9 mouse cellular contexts compared by ENCODE assay signal in the genomic region with DNA sequence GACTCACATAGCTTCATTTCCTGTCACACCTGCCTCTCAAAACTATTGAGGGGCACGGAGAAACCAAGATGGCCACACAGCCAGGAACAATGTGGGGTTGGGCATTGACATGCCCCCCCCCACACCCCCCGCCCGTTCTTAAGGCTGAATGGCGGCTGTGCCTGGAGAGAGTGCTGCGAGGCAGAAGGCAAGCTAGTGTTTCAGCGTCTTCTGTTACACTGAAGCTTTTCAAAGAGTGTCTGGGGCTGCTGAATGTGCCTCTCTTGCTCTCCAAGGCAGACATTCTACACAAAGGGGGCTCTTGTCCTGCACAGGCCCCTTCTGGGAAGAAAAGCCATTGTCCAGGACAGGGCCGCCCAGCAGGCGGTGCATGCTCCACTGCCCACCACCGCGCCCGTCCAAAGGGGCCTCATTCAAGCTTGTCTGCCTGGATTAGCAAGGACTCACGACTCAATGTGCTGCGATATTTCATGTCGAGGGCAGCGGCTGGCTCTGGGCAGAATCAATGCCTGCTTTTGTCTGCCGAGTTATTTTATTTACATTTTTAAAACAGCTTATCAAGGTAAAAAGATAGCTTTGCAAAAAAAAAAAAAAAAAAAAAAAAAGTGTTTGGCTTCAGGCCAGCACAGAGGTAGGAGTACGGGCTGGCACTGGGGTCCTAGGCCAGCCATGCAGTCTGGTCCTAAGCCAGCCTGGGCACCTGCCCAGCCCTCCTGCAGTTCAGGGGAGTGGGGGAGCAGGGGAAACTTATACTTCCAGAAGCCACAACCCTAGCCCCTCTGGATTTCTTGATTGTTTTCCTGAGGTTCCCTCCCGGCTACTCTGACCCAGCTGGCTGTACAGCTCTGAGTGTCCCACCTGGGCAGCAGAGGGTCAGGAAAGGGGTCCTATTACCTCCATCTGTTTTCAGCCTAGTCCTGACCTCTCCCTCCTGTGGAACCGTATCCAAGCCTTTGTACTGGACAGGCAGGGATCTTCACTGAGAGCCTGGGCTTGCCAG. TPM values are rescaled to one million over a fixed set of nuclear protein-coding genes. Genes with fewer than 3 reads are reported as not detected.
DNase-seq lines count a peak whose midpoint lies in the region; ATAC-seq lines count a peak whose summit lies in the region.
"Had no signal": no experiment of that assay in that cellular context is flagged by ENCODE, and none has a peak within 500 bp of the region (broad histone marks: within the 10 kb centered on the region; RNA-seq: fewer than 3 reads in every experiment).

No protein-coding gene starts in this region.

- H3K4me2 ChIP-seq in forebrain, embryonic 15.5 days (replicated peaks): no peak overlapping the region

- no peak overlapping the region for H3K4me3 ChIP-seq in forebrain, embryonic 15.5 days
- no peak overlapping the region for H3K4me3 ChIP-seq in limb, embryonic 10.5 days

- H3K9me3 ChIP-seq in forebrain, embryonic 15.5 days: no peaks in the 10 kb centered on the region
- H3K9me3 ChIP-seq in limb, embryonic 10.5 days (replicated peaks): no peaks in the 10 kb centered on the region

- H3K9ac ChIP-seq in forebrain, embryonic 15.5 days (replicated peaks): no peak overlapping the region

- 3% methylated on average over 19 of the region's 19 CpGs for WGBS in forebrain, embryonic 15.5 days
- 70% methylated on average over 19 of the region's 19 CpGs for WGBS in limb, embryonic 10.5 days

- H3K36me3 ChIP-seq in forebrain, embryonic 15.5 days: no peaks in the 10 kb centered on the region
- H3K36me3 ChIP-seq in limb, embryonic 10.5 days: no peaks in the 10 kb centered on the region

- no peaks in the 10 kb centered on the region for H3K27me3 ChIP-seq in forebrain, embryonic 15.5 days
- no peaks in the 10 kb centered on the region for H3K27me3 ChIP-seq in limb, embryonic 10.5 days (ENCODE audit: low read depth, poor library complexity, severe bottlenecking)

- peak overlapping the region; percentile 88 for H3K27ac ChIP-seq in forebrain, embryonic 15.5 days (replicated peaks)
- peak overlapping the region; percentile 66; the same call in 1 of the 2 replicates for H3K27ac ChIP-seq in limb, embryonic 10.5 days

- peak; percentile 83 for DNase-seq in heart, adult 11 months
- DNase-seq in heart, adult 9 months (ENCODE audit: low spot score in 2 of 2): no peak
- peak; percentile 96 for DNase-seq in Muller cell, postnatal 12 days (ENCODE audit: inconsistent ontology term)
- DNase-seq in limb, embryonic 10.5 days (ENCODE audit: low spot score): no peak
- DNase-seq in right cerebral cortex, postnatal 25 days: peak; percentile 18
- no peak for DNase-seq in thymus, adult 18-20 months

- H3K4me1 ChIP-seq in forebrain, embryonic 15.5 days: peaks cover 43% of the 10 kb centered on the region
- peaks cover 28% of the 10 kb centered on the region for H3K4me1 ChIP-seq in limb, embryonic 10.5 days

- ATAC-seq in forebrain, embryonic 15.5 days (replicated peaks): peak; percentile 93
- ATAC-seq in monocyte, adult 5-6 weeks (replicated peaks; ENCODE audit: insufficient number of reproducible peaks, low FRiP score, low TSS enrichment, poor library complexity, severe bottlenecking): no peak

RNA-seq across cellular contexts. Expression of gene Noxa1, which starts 31.4 kb away (rescaled TPM):
- not detected in 2 replicates for polyA plus RNA-seq in forebrain, embryonic 15.5 days (2015; fragmentation: Nextera tagmentation; extraction: Ambion mirVana)
- 0.15 and 0.28 TPM in 2 replicates for polyA plus RNA-seq in limb, embryonic 10.5 days (2016; fragmentation: Nextera tagmentation; extraction: Ambion mirVana)
- 0.78 TPM in 1 of 3 replicates, not detected in the others for total RNA-seq in monocyte, adult 5-6 weeks (2017)
- total RNA-seq: neutrophil, adult 5-6 weeks had no signal

RNA-seq across cellular contexts. Expression of gene Entpd8, which starts 46.2 kb away (rescaled TPM):
- polyA plus RNA-seq in forebrain, embryonic 15.5 days (2015; fragmentation: Nextera tagmentation; extraction: Ambion mirVana): not detected in 2 replicates
- 0.30 TPM in 1 of 2 replicates, not detected in the other for polyA plus RNA-seq in limb, embryonic 10.5 days (2016; fragmentation: Nextera tagmentation; extraction: Ambion mirVana)
- total RNA-seq in monocyte, adult 5-6 weeks (2017): not detected in 3 replicates
- total RNA-seq: neutrophil, adult 5-6 weeks had no signal

RNA-seq across cellular contexts. Expression of gene Nrarp, which starts 54.2 kb away (rescaled TPM):
- 25.2 and 27.5 TPM in 2 replicates for polyA plus RNA-seq in forebrain, embryonic 15.5 days (2015; fragmentation: Nextera tagmentation; extraction: Ambion mirVana)
- polyA plus RNA-seq in limb, embryonic 10.5 days (2016; fragmentation: Nextera tagmentation; extraction: Ambion mirVana): 7.9 and 10.3 TPM in 2 replicates
- 22.3 to 51.8 TPM (median 24.4 TPM) in 3 replicates for total RNA-seq in monocyte, adult 5-6 weeks (2017)

Comparison
In these comparisons a context has a peak if more than half of its experiments do, and no peak if none do; other contexts are left out.
1. DNase-seq: peak in heart, adult 11 months (single experiment), Muller cell, postnatal 12 days (single experiment) and right cerebral cortex, postnatal 25 days (single experiment); none in heart, adult 9 months (0 of 2), limb, embryonic 10.5 days (single experiment) and thymus, adult 18-20 months (0 of 2).